Mouse (Mus musculus): ENCODE results near the gene Snx20. TPM values are rescaled to one million over a fixed set of nuclear protein-coding genes. Genes with fewer than 3 reads are reported as not detected.
A peak's percentile ranks its signal among the peaks of the same experiment; 100 is the strongest.

The Snx20 gene
- total RNA-seq, 2 experiments from 2014 or later, result 0.18 to 0.38 TPM

- DNase-seq, result no peak
These were observed 7.0 kb upstream of the Snx20 start for GRCm38 (mm10) chr8:88642734-88643564.

DNA sequence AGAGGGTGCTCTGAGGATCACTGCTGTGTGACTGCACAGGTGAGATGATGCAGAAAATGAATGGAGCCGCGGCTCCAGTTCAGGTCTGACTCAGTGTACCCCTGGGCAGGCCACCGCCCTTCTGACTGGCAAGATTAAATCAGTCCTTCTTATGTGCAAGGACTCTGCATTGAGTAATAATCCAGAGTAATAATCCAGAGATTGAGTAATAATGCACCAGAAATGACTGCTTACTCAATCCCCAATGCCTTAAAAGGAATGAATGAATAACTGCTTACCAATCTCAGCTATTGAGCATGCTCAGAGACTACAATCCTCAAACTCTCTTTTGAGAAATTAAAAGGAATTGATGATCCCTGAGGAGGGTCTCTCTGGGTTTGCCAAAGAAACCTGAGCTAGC is 3.0 kb upstream of the Snx20 start:
- no peak for DNase-seq

DNA sequence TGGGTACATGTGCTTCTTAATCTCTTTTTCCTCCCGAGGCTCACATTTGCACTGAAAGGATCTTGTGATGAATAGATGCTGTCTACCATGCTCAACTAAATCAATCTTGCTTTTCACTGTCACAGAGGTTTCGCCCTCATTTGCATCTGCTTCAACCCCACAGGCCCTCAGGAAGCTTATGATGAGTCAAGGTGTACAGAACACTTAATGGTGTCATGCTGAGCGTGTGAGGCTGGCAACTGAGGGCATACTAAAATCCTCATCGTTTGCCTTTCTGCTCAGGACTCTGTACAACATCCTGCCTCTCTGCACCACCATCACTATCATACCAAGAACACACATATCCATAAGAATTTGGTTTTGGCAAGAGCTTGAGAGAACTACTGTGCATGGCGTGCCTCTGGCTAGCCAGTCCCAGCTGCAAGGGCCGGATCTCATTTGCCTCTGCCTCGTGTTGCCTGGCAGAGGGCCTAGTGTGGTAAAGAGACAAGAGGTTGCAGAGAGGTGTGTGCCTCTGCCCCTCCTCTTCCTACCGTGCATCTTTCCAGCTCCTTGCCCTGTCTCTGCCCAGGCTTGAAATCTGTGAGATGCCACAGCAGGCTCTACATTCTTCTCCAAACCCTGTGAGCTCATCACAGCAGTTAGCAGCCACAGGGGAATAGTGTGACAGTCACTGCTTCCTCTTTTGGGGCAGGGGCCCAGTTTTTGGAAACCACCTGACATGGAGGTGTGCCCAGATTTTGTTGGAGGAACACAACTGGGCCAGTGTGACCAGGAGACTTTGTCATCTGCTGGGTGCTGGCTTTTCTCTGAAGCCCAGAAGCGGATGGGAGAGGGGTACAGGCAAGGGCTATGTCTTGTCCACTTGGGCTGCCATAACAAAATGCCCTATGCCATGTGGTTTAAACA is 1.4 kb upstream of the Snx20 start:
- DNase-seq, result no peak

- DNase-seq, result peak; percentile 13
These were observed 2.6 kb downstream of the Snx20 start for GRCm38 (mm10) chr8:88633343-88633765.

GRCm38 (mm10) chr8:88631081-88631480 is 4.8 kb downstream of the Snx20 start:
- DNase-seq, result no peak

DNA sequence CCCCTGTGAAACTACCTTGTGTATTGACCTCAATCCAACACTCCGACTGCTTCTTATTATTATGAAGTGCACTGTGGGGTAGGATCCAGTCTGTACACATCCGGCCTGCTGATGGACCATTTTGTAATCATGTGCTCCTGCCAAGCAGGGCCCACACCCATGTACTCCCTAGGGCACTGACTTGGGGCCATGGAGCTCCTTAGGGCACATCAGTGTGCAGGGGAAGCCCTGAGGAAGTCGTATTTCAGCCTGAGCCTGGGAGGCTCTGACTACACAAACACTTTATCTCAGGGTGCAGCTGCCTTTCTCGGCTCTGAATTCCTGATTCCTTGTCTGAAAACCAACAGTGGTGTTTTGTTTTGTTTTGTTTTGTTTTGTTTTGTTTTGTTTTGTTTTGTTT is 5.7 kb downstream of the Snx20 start:
- peak; percentile 29 for DNase-seq

DNA sequence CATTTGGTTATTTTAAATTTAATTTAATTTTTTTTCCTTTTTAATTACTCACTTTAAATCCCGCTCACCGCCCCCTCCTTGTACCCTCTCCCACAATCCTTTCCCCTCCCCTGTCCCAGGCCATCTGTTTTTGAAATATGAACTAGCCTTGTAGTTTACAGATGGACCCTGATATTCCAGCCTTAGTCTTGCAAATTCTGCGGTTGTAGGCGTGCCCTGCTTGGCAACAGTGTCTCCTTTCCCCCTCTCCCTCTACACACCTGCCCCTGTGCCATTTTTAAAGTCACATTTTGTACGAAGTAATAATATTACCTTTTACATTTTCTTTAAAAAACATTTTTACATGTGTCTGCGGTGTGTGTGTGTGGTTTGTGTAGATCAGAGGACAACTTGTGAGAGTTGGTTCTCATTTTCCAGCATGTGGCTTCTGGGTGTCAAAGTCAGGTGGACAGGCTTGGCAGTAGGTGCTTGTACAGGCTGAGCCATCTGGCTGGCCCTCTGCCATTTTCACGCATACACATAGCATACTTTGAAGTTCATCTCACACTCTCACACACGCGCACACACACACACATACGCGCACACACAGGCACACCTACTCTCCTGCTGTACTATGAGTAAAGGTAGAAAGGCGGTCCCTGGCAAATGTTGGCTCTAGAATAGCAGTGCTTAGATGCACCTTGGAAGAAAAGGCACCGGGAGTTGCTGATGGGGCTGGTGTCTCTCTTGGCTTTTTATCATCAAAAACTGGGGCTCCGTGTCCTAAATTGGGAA is 7.7 kb downstream of the Snx20 start:
- DNase-seq, result no peak

DNA sequence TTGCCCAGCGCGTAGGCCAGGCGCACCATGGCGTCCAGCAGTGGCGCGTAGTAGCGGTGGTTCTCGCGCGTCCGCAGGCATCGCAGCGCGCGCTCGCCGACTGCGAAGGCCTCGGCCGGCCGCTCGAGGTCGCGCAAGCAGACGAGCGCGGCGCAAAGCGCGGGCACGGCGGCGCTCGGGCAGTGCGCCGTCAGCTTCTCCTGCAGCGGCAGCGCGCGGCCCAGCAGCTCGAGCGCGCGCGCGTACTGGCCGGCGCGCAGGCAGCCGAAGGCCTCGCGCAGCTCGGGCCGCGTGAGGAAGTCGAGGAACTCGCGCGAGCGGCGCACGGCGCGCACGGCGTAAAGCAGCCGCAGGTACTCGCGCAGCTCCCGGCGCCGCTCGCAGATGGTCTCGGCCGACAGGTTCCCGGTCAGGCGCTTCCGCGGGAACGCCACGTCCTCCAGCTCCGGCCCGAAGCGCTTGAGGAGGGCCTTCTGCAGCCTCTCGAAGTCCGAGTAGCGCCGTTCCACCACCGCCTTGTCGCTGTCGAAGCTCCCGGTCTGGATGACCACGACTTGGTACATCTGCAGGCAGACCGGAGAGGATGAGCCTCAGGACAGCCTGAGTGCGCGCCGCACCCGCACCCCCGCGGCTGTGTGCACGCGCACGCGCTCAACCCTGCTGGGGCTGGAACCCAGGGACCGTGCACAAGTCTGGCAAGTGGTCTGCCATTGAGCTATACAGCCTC is 8.5 kb downstream of the Snx20 start:
- peak; percentile 84 for DNase-seq

- no peak for DNase-seq
These were observed 9.0 kb downstream of the Snx20 start for GRCm38 (mm10) chr8:88626940-88627264.

DNA sequence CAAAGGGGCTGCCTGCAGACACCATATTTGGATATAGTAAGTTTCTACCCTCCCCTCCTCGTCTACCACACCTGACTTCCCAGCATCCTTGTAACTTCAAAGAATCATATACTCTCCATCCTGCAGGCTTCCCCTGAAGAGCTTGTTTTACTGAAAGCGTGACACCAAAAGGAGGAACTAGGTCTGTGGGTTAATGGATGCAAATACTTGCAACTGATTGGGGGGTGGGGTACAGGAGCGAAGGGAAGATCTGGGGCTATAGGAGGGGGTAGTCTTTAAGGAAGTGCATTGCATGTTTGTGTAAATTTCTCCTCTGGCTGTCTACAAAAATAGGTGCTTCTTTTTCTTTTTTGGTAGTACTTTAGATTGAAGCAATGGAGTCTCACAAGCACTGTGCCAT is 9.5 kb downstream of the Snx20 start:
- DNase-seq, result no peak

DNA sequence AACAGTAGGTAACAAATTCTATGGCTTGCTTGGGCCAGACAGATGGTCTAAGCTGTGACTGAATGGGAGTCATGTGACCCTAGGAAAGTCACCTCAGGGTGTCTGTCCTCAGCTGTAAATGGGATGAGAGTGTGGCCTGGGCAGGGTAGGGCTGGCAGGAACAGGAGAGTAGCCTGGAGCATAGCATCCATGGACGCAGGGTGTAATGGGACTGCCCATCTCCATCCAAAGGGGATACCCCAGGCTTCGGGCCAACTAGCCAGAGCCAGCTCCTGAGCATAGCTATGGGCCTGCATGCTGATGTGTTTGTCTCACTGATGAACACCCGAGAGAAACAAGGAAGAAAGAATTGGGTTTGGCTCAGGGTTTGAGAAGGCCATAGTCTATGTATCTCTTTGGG is 11.7 kb downstream of the Snx20 start:
- no peak for DNase-seq

DNA sequence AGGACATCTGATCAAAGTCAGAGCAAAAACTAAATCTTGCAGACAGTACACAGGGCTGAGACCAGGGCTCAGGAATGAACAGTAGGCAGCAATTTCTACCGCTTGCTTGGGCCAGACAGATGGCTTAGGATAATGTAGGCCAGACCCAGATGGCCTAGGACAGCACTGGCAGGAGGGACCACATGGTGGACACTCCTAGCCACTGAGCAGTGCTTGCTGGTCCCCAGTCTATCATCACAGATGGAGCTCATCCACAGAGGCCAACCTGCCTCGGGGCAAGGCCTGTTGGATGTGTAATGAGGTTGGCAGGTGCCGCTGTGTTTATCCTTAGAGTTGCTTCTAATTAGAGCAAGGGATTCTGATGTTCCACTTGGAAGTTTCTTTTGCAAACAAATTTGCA is 12.6 kb downstream of the Snx20 start:
- DNase-seq, result no peak

GRCm38 (mm10) chr8:88621408-88621807 is 14.5 kb downstream of the Snx20 start:
- DNase-seq, result peak; percentile 28

DNA sequence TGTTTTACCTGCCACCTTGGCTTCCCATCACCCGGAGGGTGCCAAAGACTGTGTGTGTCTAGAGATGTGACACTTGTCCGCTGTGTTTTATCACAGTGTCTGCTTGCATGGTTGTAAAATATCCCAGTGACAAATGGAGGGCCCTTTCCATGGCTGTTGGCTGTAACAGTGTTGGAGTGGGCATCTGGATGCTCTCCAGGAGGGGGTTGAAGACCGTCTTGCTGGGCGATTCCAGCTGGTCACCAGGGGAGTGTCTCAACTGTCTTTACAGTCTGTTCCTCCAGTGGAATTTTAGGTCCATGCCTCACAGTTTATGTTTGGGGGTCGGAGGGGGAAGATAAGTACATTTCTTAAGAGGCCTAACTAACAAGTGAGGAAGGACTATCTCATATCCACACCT is 15.0 kb downstream of the Snx20 start:
- no peak for DNase-seq

DNA sequence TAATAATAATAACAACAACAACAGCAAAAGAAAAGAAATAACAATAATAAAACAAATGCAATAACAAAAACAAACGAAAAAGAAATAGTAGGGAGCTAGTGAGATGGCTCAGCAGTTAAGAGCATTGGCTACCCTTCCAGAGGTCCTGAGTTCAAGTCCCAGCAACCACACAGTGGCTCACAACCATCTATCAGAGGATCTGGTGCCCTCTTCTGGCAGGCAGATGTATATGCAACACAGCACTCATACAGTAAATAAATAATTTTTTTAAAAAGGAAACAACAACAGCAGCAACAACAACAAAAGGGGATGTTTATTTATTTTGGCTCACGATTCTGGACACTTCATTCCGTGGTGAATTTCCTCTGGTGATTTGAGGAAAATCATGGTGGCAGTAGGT is 16.4 kb downstream of the Snx20 start:
- DNase-seq, result no peak

DNA sequence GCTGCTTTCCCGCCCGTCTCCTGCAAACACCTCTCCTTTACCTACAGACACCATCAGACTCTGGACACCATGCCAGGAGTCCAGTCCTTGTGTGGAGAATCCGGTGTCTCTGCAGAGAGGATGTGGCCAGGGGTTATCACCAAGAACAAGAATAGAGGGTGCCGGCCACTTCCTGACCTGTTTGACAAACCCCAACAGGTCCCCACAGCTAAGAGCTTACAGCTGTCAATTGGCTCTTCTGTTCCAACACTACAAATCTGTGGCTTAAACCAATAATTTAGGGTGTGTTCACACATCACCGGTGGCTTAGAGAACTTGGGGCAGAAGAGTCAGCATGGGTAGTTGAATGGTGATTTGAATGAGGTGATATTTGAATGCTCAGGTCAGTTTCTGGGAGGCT is 17.3 kb downstream of the Snx20 start:
- no peak for DNase-seq

DNA sequence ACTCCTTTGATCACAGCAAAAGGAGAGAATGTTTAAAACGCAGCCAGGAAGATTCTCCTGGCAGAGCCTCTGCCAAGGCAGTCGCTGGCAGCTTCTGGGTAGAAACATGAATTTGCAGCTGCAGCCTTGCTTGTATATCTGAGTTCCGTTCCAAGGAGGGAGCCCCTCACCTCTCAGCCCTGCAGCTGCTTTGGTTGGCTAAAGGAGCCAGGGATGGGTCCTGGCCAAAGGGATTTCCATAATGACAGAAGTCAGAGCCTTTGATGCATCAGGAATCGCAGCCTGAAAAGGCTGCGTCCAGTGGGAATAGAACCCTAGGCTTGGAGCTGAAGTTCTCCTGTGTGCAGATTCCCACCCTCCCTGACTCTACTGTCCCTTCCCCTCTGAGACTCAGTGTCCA is 20.9 kb downstream of the Snx20 start:
- DNase-seq, result no peak

- no peak for DNase-seq
These were observed 25.7 kb downstream of the Snx20 start for GRCm38 (mm10) chr8:88610271-88610670.

- no peak for DNase-seq
These were observed 26.9 kb downstream of the Snx20 start for GRCm38 (mm10) chr8:88609036-88609435.

GRCm38 (mm10) chr8:88605361-88606040 is 30.4 kb downstream of the Snx20 start:
- DNase-seq, result no peak
